In genomic region chr4:34847679-34848309, GRCm38 (mm10) we compare ENCODE assay signal across 19 mouse cellular contexts. TPM values are rescaled to one million over a fixed set of nuclear protein-coding genes. Genes with fewer than 3 reads are reported as not detected.
DNase-seq lines count a peak whose midpoint lies in the region; ATAC-seq lines count a peak whose summit lies in the region.
"Had no signal": no experiment of that assay in that cellular context is flagged by ENCODE, and none has a peak within 500 bp of the region (broad histone marks: within the 10 kb centered on the region; RNA-seq: fewer than 3 reads in every experiment).

No protein-coding gene starts in this region.

- intact Hi-C loops in gastrocnemius, postnatal 36 days (cut with DNase I): no loop called here

- peak; percentile 35 for DNase-seq in 416B (ENCODE audit: low read depth)
- DNase-seq in CD8-positive naive resting alpha-beta T cell, adult 2 months (ENCODE audit: low read depth in 2 of 2, low spot score in 2 of 2): peak; percentile 11 to 33
- peak; percentile 78 for DNase-seq in thymus, postnatal 0 days (ENCODE audit: low spot score)
- no peak for DNase-seq in cerebellum, postnatal 4 days (ENCODE audit: low spot score in 2 of 2)
- no peak for DNase-seq in gastrocnemius, postnatal 36 days
- DNase-seq in right cerebral cortex, postnatal 36 days (ENCODE audit: low spot score in 2 of 2): no peak
- DNase-seq: cerebellum, postnatal 25 days; gastrocnemius, postnatal 10 days; kidney, postnatal 14 days; layer of hippocampus, adult 9-11 months; retina, postnatal 1 day; spleen, adult 18-20 months had no signal

- peak; percentile 55 for ATAC-seq in inflammation-experienced regulatory T-cells, adult 6 months
- ATAC-seq: intestine, postnatal 0 days had no signal

RNA-seq across cellular contexts. Expression of gene Zfp292, which starts 35.0 kb away (rescaled TPM):
- polyA plus RNA-seq in inflammation-experienced regulatory T-cells, adult 6 months (2017; shearing (Covaris generic)): 10 to 100 TPM; 14.8 to 28.0 (median 25.1) TPM
- polyA plus RNA-seq in thymus, postnatal 0 days (2015; fragmentation: Nextera tagmentation; extraction: Ambion mirVana): 19.3 and 20.7 TPM in 2 replicates
- 1 to 10 TPM; 5.6 to 8.0 TPM for total RNA-seq in gastrocnemius, postnatal 36 days (2021)

RNA-seq across cellular contexts. Expression of gene Cga, which starts 45.8 kb away (rescaled TPM):
- not detected for polyA plus RNA-seq in inflammation-experienced regulatory T-cells, adult 6 months (2017; shearing (Covaris generic))
- polyA plus RNA-seq in thymus, postnatal 0 days (2015; fragmentation: Nextera tagmentation; extraction: Ambion mirVana): 1.7 and 1.8 TPM in 2 replicates
- total RNA-seq in gastrocnemius, postnatal 36 days (2021): not detected
- total RNA-seq: CH12.LX; gastrocnemius, postnatal 10 days; left cerebral cortex, postnatal 14 days; neutrophil, adult 5-6 weeks had no signal
- polyA plus RNA-seq: heart, embryonic 11.5 days; intestine, postnatal 0 days; limb, embryonic 15.5 days had no signal

Comparison
In these comparisons a context has a peak if more than half of its experiments do, and no peak if none do; other contexts are left out.
1. DNase-seq: peak in 416B (single experiment), CD8-positive naive resting alpha-beta T cell, adult 2 months (2 of 2) and thymus, postnatal 0 days (single experiment); none in cerebellum, postnatal 4 days (0 of 2), gastrocnemius, postnatal 36 days (0 of 2) and right cerebral cortex, postnatal 36 days (0 of 2).